Mouse (Mus musculus): ENCODE data around the gene Rgma.

- TF ChIP-seq CHD1 (IDR thresholded peaks at IDR 0.05; ENCODE audit: low read depth, low read length): no peak
- no peak for TF ChIP-seq ETS1 (conservative IDR thresholded peaks at IDR 0.05; ENCODE audit: low read depth, low read length)
- TF ChIP-seq JUND (conservative IDR thresholded peaks at IDR 0.05; ENCODE audit: low read depth, low read length): no peak
- no peak for TF ChIP-seq CTCF (conservative IDR thresholded peaks at IDR 0.05 in 1 of 2, IDR thresholded peaks at IDR 0.05 in 1 of 2; ENCODE audit: low read depth in 2 of 2, low read length in 2 of 2)
- TF ChIP-seq IRF4 (IDR thresholded peaks at IDR 0.05; ENCODE audit: low read depth, low read length): no peak
- TF ChIP-seq POLR2A (IDR thresholded peaks at IDR 0.05; ENCODE audit: low read depth, low read length): 0 out of 2 replicates have a peak, but pooled peaks have one; percentile 0
- TF ChIP-seq ZC3H11A (IDR thresholded peaks at IDR 0.05; ENCODE audit: low read depth, low read length): no peak
- TF ChIP-seq RCOR1 (conservative IDR thresholded peaks at IDR 0.05; ENCODE audit: low read depth, low read length): no peak
- no peak for TF ChIP-seq ELF1 (IDR thresholded peaks at IDR 0.05; ENCODE audit: low read depth, low read length)
These were observed 51.6 kb downstream of the Rgma start for GRCm38 (mm10) chr7:73426752-73427386.
